Mouse (Mus musculus) limb, embryonic 13.5 days (tissue): ENCODE measurements around the gene Saxo1. TPM values are rescaled to one million over a fixed set of nuclear protein-coding genes. Genes with fewer than 3 reads are reported as not detected.

ENCODE experiments used
- ATAC-seq: fragments of 200-750 bp; cut with Nextera tagmentation; 2 replicates; pipeline ENCODE4 v1.8.0; 2017; ENCODE audit warnings: low read depth, moderate number of reproducible peaks, moderate TSS enrichment; ENCODE audit not compliant: low FRiP score
- H3K27ac ChIP-seq: fragments of 300-500 bp; sonication (generic); 2 replicates; pipeline ENCODE4 v1.5.1; 2015; ENCODE audit warnings: inconsistent platforms, mild to moderate bottlenecking, moderate library complexity
- H3K27me3 ChIP-seq: fragments of 300-500 bp; sonication (generic); 2 replicates; pipeline ENCODE4 v1.6.1; 2015; ENCODE audit warnings: mild to moderate bottlenecking, inconsistent platforms
- H3K36me3 ChIP-seq: fragments of 300-500 bp; sonication (generic); 2 replicates; pipeline ENCODE4 v1.6.1; 2015; ENCODE audit warnings: inconsistent platforms, mild to moderate bottlenecking, moderate library complexity
- H3K4me1 ChIP-seq: fragments of 300-500 bp; sonication (generic); 2 replicates; pipeline ENCODE4 v1.6.1; 2015; ENCODE audit warnings: inconsistent platforms
- H3K4me2 ChIP-seq: fragments of 300-500 bp; sonication (generic); replicated peaks from 2 replicates; pipeline ENCODE4 v1.6.1; 2015; ENCODE audit warnings: inconsistent platforms, mild to moderate bottlenecking, moderate library complexity
- H3K4me3 ChIP-seq: fragments of 300-500 bp; sonication (generic); 2 replicates; pipeline ENCODE4 v1.5.1; 2015; ENCODE audit warnings: moderate library complexity, mild to moderate bottlenecking, inconsistent platforms
- H3K9ac ChIP-seq: fragments of 300-500 bp; sonication (generic); 2 replicates; pipeline ENCODE4 v1.6.1; 2015; ENCODE audit warnings: mild to moderate bottlenecking, inconsistent platforms
- H3K9me3 ChIP-seq: fragments of 300-500 bp; sonication (generic); 2 replicates; pipeline ENCODE4 v1.6.1; 2016; ENCODE audit warnings: inconsistent platforms
- WGBS: fragments of 180-500 bp; shearing (Covaris S2); methylation state at CpG from one replicate; pipeline ENCODE4 v1.1.7; 2015; 5-methylcytosine and 5-hydroxymethylcytosine counted together
- polyA plus RNA-seq: library from polyadenylated mRNA; unstranded; fragments of >200 nt; fragmentation: Nextera tagmentation; extraction: Ambion mirVana; gene quantifications from 2 replicates; pipeline ENCODE4 v1.2.1, GENCODE M21; 2015

The Saxo1 gene
- polyA plus RNA-seq: 0.19 and 0.22 TPM in 2 replicates

DNA sequence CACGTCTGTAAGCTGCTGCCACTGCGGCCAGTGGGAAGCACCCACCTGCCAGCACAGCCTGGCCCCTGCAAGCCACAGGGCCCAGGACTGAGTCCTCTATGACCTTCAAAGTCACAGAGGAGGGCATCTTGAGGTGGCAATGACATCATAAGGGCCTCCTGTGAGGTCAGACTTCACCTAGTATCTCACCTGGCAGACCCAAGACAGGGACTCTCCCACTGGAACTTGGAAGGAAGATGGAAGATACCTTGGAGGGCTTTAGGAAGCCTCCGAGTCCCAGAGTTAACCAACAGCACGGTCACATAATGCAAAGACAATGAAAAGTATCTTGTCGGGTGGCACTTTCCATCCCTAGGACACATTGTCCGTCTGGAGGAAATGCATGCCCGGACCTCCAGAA lies at the start of gene Saxo1:
Gene Saxo1, minus strand, starts transcription at position 101 of the 400 bp plus-strand sequence.
- H3K4me3 ChIP-seq: no peak within 1 kb of the TSS
- H3K4me2 ChIP-seq: no peak within 1 kb of the TSS
- H3K9ac ChIP-seq: no peak within 1 kb of the TSS
- H3K9me3 ChIP-seq: no peaks in the 10 kb centered on the region
- H3K36me3 ChIP-seq: no peaks in the 10 kb centered on the region
- peaks cover 8% of the 10 kb centered on the region for H3K4me1 ChIP-seq
- H3K27me3 ChIP-seq: no peaks in the 10 kb centered on the region
- WGBS: 91% methylated on average over 7 of the region's 7 CpGs
- no peak for ATAC-seq
- H3K27ac ChIP-seq: no peak within 1 kb of the TSS

DNA sequence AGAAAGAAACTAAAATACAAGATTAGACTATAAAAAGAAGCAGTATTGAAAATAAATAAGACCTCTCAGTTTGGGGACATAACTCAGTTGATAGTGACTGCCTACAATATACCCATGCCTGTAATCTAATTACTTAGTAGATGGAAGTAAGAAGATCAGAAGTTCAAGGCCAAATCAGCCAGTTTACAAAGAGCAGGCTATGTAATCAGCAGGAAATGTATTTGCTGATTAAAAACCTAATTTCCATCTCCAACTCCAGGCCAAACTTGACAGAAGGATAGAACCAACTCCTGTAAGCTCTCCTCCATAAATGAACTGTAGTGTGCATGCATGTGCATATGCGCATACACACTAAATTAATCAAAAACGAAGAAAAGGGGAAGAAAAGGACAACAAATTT lies 33.2 kb upstream of the Saxo1 start:
- no peak overlapping the region for H3K27ac ChIP-seq
- H3K4me3 ChIP-seq: no peak overlapping the region
- ATAC-seq: no peak
- no peaks in the 10 kb centered on the region for H3K4me1 ChIP-seq
- WGBS: 92% methylated on average over 2 of the region's 2 CpGs
- H3K27me3 ChIP-seq: no peaks in the 10 kb centered on the region
- no peaks in the 10 kb centered on the region for H3K9me3 ChIP-seq
- H3K9ac ChIP-seq: no peak overlapping the region
- H3K4me2 ChIP-seq: no peak overlapping the region
- peaks cover 53% of the 10 kb centered on the region for H3K36me3 ChIP-seq

DNA sequence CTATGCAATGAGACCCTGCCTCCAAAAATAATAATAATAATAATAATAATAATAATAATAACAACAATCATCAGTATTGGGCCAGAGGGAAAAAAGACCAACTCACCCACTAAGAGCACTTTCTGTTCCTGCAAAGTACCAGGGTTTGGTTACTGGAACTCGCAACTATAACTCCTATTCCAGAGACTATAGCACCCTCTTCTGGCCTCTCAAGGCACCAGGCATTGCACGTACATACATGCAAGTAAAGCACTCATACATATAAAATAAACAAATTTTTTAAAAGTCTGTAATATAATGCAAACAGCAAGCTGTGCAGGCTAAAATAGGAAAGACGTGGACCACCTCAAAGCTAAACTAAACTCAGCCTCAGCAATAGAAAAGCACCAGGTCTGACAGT lies 30.1 kb upstream of the Saxo1 start:
- ATAC-seq: no peak
- Histone ChIP-seq H3K4me3 (no peak overlapping the region), H3K9me3 (no peaks in the 10 kb centered on the region), H3K27ac (no peak overlapping the region), H3K4me2 (no peak overlapping the region), H3K36me3 (peaks cover 71% of the 10 kb centered on the region), H3K4me1 (no peaks in the 10 kb centered on the region), H3K27me3 (no peaks in the 10 kb centered on the region), H3K9ac (no peak overlapping the region)
- 88% methylated on average over 3 of the region's 3 CpGs for WGBS

DNA sequence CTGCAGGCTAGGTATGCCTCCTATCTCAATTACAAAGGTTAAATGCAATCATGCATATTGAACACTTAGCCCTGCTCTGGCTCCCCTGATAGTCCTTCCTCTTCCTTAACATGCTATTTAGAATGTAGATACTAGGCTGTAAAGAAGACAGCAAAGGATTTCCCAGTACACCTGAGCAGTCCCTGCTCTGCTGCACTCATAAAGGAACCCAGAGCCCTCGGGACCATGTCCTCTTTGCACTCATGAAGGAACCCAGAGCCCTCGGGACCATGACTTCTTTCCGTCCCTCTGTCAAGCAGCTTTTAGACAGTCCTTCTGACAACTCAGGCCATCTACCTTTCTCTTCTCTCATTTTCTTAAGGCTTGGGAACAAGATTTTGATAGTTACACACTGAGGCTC lies 22.5 kb upstream of the Saxo1 start:
- Histone ChIP-seq H3K36me3 (peaks cover 60% of the 10 kb centered on the region), H3K9ac (no peak overlapping the region)
- 84% methylated on average over 3 of the region's 3 CpGs for WGBS

DNA sequence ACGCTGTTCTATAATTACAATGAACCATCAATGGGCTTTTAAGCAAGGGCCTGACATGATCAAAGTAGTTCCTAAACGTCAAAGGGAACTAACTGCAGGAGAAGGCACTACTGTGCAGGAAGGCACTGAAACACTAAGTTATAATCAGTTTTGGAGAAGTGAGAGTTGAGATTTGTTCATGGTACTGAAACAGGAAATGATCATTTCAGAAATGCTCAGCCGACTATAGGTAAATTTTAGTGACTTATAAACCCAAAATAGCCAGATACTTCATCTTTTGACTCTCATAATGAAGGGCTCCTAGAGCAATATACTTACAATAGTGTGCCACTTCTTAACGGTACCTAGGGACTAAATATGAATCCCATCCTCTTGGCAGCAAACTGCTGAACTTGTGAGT lies 21.9 kb upstream of the Saxo1 start:
- Histone ChIP-seq H3K27ac (no peak overlapping the region), H3K4me3 (no peak overlapping the region), H3K36me3 (peaks cover 55% of the 10 kb centered on the region), H3K9me3 (no peaks in the 10 kb centered on the region), H3K27me3 (no peaks in the 10 kb centered on the region), H3K9ac (no peak overlapping the region), H3K4me1 (peaks cover 17% of the 10 kb centered on the region), H3K4me2 (no peak overlapping the region)
- ATAC-seq: no peak
- 63% methylated on average over 4 of the region's 4 CpGs for WGBS

More for the DNA sequence above, 22.5 kb upstream of the Saxo1 start:
- Histone ChIP-seq H3K27ac (no peak overlapping the region), H3K9me3 (no peaks in the 10 kb centered on the region), H3K4me3 (no peak overlapping the region), H3K27me3 (no peaks in the 10 kb centered on the region), H3K4me2 (no peak overlapping the region), H3K4me1 (peaks cover 16% of the 10 kb centered on the region)
- no peak for ATAC-seq

DNA sequence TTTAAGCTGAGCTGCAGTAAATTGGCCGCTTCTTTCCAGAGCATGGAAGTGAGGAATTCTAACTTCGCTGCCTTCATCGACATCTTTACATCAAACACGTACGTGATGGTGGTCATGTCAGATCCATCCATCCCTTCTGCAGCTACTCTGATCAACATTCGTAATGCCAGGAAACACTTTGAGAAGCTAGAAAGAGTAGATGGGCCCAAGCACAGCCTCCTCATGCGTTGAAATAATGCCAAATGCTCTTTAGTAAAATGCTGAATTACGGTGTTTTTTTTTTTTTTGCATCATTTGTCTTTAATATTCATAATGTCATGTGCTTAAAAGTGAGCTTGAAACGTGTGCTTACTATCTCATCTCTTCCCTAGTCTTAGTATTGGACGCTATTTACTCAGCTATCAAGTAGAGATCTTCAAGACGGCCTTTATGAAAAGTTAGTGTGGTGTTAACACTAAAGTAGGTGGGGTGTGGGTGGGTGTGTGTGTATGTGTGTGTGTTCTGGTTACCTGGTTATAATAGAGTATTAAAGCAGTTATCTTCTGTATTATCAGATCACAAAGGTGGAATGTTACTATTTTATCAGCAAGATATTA lies 18.6 kb upstream of the Saxo1 start:
- Histone ChIP-seq H3K36me3 (peaks cover 28% of the 10 kb centered on the region), H3K27me3 (no peaks in the 10 kb centered on the region), H3K4me1 (peaks cover 20% of the 10 kb centered on the region), H3K4me2 (peak overlapping the region; percentile 92), H3K9me3 (no peaks in the 10 kb centered on the region), H3K4me3 (peak overlapping the region; percentile 81), H3K27ac (0 out of 2 replicates have a peak overlapping the region, but pooled peaks have one; percentile 97), H3K9ac (peak overlapping the region; percentile 92)
- 12% methylated on average over 11 of the region's 11 CpGs for WGBS
- no peak for ATAC-seq

DNA sequence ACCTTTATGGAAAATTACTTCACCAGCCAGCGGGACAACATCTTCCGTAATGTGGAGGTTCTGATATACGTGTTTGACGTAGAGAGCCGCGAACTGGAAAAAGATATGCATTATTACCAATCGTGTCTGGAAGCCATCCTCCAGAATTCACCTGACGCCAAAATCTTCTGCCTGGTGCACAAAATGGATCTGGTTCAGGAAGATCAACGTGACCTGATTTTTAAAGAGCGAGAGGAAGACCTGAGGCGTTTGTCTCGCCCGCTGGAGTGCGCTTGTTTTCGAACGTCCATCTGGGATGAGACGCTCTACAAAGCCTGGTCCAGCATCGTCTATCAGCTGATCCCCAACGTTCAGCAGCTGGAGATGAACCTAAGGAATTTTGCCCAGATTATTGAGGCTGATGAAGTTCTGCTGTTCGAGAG lies 18.0 kb upstream of the Saxo1 start:
- ATAC-seq: no peak
- WGBS: under 1% methylated on average over 20 of the region's 20 CpGs
- Histone ChIP-seq H3K4me2 (peak overlapping the region; percentile 92), H3K27ac (peak overlapping the region; percentile 97), H3K9me3 (no peaks in the 10 kb centered on the region), H3K4me1 (peaks cover 20% of the 10 kb centered on the region), H3K27me3 (no peaks in the 10 kb centered on the region), H3K4me3 (peak overlapping the region; percentile 81), H3K36me3 (peaks cover 28% of the 10 kb centered on the region), H3K9ac (peak overlapping the region; percentile 92)

DNA sequence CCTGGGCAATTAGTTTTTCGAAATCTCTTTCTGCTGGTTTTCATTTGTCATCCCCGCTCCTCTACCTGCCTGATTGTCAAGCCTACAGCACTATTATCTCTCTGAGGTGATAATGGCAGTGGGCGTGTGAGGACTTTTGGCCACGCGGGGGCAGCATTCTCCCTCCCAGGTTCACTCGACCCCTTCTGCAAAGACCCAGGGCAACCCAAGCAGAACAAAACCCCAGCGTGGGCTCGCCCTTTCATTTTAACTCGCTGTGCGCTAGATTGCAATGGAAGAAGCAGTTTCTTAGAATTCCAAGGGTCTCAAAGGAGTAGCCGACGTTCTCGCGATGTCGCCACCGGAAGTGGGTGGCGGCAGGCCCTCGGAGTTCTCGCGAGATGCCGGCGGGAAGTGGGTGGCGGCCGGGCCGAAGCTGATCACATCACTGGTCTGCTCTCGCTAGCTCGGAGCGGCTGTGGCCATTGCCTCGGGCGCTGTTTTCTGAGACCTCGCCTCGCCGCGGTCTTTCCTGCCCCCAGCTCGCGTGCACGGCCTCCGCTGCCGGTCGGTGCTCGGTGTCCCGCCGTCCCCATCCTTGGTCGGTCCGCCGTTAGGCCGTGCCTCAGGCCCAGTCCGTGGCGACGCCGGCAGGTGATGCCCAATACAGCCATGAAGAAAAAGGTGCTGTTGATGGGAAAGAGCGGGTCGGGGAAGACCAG lies 17.3 kb upstream of the Saxo1 start, which contains the start of gene Rraga:
Gene Rraga, plus strand, starts transcription at position 386 of the 701 bp plus-strand sequence.
- peak within 1 kb of the TSS; percentile 92 for H3K4me2 ChIP-seq
- H3K9me3 ChIP-seq: no peaks in the 10 kb centered on the region
- WGBS: under 1% methylated on average over 53 of the region's 53 CpGs
- H3K36me3 ChIP-seq: peaks cover 23% of the 10 kb centered on the region
- peak within 1 kb of the TSS; percentile 97 for H3K27ac ChIP-seq
- no peaks in the 10 kb centered on the region for H3K27me3 ChIP-seq
- peak within 1 kb of the TSS; percentile 92 for H3K9ac ChIP-seq
- H3K4me3 ChIP-seq: peak within 1 kb of the TSS; percentile 81
- peak; percentile 97 for ATAC-seq
- peaks cover 20% of the 10 kb centered on the region for H3K4me1 ChIP-seq

DNA sequence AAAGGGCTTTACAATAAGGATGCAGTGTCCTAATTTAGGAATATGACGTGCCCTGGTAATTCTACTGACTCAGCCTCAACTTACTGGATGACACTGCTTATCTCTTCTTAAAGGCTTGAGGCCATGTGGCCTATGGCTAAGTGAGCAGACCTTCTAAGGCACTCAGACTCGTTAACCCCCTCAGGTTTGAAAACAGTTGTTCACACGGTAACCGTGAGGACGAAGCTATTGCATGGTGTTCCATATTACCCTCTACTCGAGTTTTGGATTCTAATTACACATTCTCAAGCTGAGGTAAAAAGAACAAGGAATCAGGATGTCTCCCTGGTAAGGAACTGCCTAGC lies 16.8 kb upstream of the Saxo1 start:
- peaks cover 17% of the 10 kb centered on the region for H3K36me3 ChIP-seq
- peaks cover 20% of the 10 kb centered on the region for H3K4me1 ChIP-seq
- H3K4me3 ChIP-seq: peak overlapping the region; percentile 81
- peak overlapping the region; percentile 92 for H3K9ac ChIP-seq
- 17% methylated on average over 6 of the region's 6 CpGs for WGBS
- peak overlapping the region; percentile 97 for H3K27ac ChIP-seq
- peak overlapping the region; percentile 92 for H3K4me2 ChIP-seq
- H3K27me3 ChIP-seq: no peaks in the 10 kb centered on the region
- no peaks in the 10 kb centered on the region for H3K9me3 ChIP-seq
- ATAC-seq: peak; percentile 10

DNA sequence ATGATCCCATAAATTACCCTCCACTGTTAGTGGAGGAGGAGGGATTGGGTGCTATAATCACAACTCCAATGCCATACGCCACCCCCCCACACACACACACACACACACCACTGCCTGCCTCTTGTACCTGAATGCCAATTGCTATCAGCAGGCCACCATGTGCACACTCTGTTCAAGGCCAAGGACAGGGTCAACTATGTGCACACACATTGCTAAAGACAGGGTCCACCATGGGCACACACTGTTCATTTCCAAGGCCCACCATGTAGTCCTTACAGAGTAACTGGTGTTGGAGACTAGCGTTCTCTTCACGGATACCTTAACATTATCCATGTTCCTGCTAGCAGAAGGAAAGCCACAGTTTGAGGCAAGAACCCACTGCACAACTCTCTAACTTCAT lies 2.9 kb upstream of the Saxo1 start:
- Histone ChIP-seq H3K4me1 (peaks cover 5% of the 10 kb centered on the region), H3K9me3 (no peaks in the 10 kb centered on the region), H3K9ac (no peak overlapping the region), H3K36me3 (no peaks in the 10 kb centered on the region), H3K4me2 (no peak overlapping the region), H3K27me3 (no peaks in the 10 kb centered on the region), H3K4me3 (no peak overlapping the region), H3K27ac (no peak overlapping the region)
- WGBS: 90% methylated on average over 3 of the region's 3 CpGs
- ATAC-seq: no peak

DNA sequence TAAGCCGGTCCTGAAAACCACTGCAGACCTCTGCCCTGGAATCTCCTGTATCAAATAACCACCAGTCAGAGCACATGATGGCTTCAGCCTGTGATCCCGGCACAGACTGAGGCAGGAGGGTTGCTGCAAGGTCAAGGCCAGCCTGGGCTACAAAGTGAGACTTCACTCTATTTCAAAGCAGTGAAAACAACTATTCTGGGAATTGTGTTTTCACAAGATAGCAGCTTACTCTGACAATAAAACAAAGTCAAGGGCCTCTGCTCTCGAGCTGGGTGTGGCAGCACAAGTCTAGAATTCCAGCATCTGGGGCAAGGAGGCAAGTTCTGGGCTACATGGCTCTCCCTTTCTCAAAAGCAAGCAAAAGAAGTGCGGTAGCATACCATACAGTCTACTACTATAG lies 878 bp upstream of the Saxo1 start:
- Histone ChIP-seq H3K4me2 (no peak overlapping the region), H3K9me3 (no peaks in the 10 kb centered on the region), H3K27ac (no peak overlapping the region), H3K36me3 (no peaks in the 10 kb centered on the region), H3K27me3 (no peaks in the 10 kb centered on the region), H3K4me1 (peaks cover 8% of the 10 kb centered on the region), H3K4me3 (no peak overlapping the region), H3K9ac (no peak overlapping the region)
- ATAC-seq: no peak
- 68% methylated on average over 4 of the region's 4 CpGs for WGBS

DNA sequence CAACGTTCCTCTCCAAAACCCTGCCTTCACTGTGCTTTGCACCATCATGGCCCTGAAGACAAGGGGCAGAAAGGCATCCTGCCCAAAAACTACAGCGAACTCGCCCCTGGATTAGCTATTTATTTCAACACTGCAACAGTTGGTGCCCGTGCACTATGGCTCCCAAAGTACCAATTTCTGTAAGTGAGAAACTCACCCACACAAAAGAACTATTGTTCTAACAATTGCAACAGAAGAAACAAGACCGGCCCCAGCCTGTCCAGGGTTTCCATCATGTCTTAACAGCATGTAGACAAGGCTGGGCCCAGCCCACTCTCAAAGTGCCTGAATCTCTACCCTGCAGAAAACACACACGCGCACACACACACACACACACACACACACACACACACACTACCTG lies 757 bp downstream of the Saxo1 start:
- Histone ChIP-seq H3K36me3 (no peaks in the 10 kb centered on the region), H3K27ac (no peak overlapping the region), H3K9ac (no peak overlapping the region), H3K4me3 (no peak overlapping the region), H3K4me2 (no peak overlapping the region), H3K4me1 (peaks cover 8% of the 10 kb centered on the region), H3K9me3 (no peaks in the 10 kb centered on the region), H3K27me3 (no peaks in the 10 kb centered on the region)
- no peak for ATAC-seq
- 62% methylated on average over 7 of the region's 7 CpGs for WGBS
